Mouse (Mus musculus) stomach, embryonic 15.5 days (tissue): Measurements from ENCODE around the gene Bahcc1. TPM values are rescaled to one million over a fixed set of nuclear protein-coding genes. Genes with fewer than 3 reads are reported as not detected.
A peak's percentile ranks its signal among the peaks of the same experiment; 100 is the strongest.

ENCODE experiments used
- ATAC-seq: fragments of 200-750 bp; cut with Nextera tagmentation; 2 replicates; pipeline ENCODE4 v1.8.0; 2017; ENCODE audit warnings: low read depth, moderate number of reproducible peaks, moderate TSS enrichment; ENCODE audit not compliant: insufficient read depth, low FRiP score
- H3K27ac ChIP-seq: fragments of 300-500 bp; sonication (generic); 2 replicates; pipeline ENCODE4 v1.5.1; 2015; ENCODE audit warnings: mild to moderate bottlenecking, inconsistent platforms
- H3K27me3 ChIP-seq: fragments of 300-500 bp; sonication (generic); replicated peaks from 2 replicates; pipeline ENCODE4 v1.6.1; 2015; ENCODE audit warnings: inconsistent platforms
- H3K36me3 ChIP-seq: fragments of 300-500 bp; sonication (generic); 2 replicates; pipeline ENCODE4 v1.6.1; 2015; ENCODE audit warnings: inconsistent platforms
- H3K4me1 ChIP-seq: fragments of 300-500 bp; sonication (generic); 2 replicates; pipeline ENCODE4 v1.6.1; 2015; ENCODE audit warnings: inconsistent platforms
- H3K4me2 ChIP-seq: fragments of 300-500 bp; sonication (generic); 2 replicates; pipeline ENCODE4 v1.6.1; 2015; ENCODE audit warnings: mild to moderate bottlenecking, inconsistent platforms
- H3K4me3 ChIP-seq: fragments of 300-500 bp; sonication (generic); replicated peaks from 2 replicates; pipeline ENCODE4 v1.5.1; 2015; ENCODE audit warnings: inconsistent platforms
- H3K9ac ChIP-seq: fragments of 300-500 bp; sonication (generic); 2 replicates; pipeline ENCODE4 v1.6.1; 2015; ENCODE audit warnings: inconsistent platforms
- H3K9me3 ChIP-seq: fragments of 300-500 bp; sonication (generic); 2 replicates; pipeline ENCODE4 v1.6.1; 2016; ENCODE audit warnings: inconsistent platforms
- WGBS: fragments of 180-500 bp; shearing (Covaris S2); methylation state at CpG from one replicate; pipeline ENCODE4 v1.1.7; 2015; 5-methylcytosine and 5-hydroxymethylcytosine counted together
- polyA plus RNA-seq: library from polyadenylated mRNA; unstranded; fragments of >200 nt; fragmentation: Nextera tagmentation; extraction: Ambion mirVana; gene quantifications from 2 replicates; pipeline ENCODE4 v1.2.1, GENCODE M21; 2015

The Bahcc1 gene
- polyA plus RNA-seq, 1 experiment from 2014 or later: 7.2 TPM

GRCm38 (mm10) chr11:120269007-120269406, 36.3 kb downstream of the Bahcc1 start:
- Histone ChIP-seq H3K36me3 (peaks cover 18% of the 10 kb centered on the region), H3K27me3 (no peaks in the 10 kb centered on the region), H3K9ac (no peak overlapping the region), H3K27ac (no peak overlapping the region), H3K9me3 (no peaks in the 10 kb centered on the region), H3K4me3 (no peak overlapping the region), H3K4me1 (peaks cover 31% of the 10 kb centered on the region), H3K4me2 (no peak overlapping the region)
- 79% methylated on average over 3 of the region's 3 CpGs for WGBS
- ATAC-seq: no peak

DNA sequence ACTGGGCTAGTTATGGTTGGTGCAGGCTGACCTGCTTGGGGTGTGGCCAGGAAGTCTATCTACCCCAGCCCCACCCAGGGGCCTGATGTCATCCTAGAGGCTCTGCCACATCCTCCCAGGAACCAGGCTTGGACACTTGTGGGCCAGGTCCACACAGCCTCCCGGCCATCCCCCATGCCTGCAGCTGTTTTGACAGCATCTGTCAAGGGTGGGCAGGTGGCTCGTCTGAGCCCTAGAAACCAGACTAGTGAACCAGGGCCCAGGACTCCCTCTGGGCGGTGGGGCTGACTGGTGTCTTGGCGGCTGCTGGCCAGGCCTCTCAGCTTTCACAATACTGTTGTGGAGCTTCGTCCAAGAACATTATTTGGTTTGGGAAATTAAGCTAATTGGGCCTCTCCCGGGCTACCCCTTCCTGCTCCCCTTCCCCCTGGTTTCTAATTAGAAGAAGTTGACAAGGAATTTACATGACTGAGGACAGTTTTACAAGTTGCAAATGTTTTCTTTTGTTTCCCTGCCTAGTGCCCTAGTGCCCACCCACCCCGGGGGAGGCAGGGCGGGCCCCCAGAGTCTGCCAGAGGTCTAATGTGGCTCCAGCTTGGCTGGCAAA, 36.9 kb downstream of the Bahcc1 start:
- no peaks in the 10 kb centered on the region for H3K9me3 ChIP-seq
- no peak overlapping the region for H3K9ac ChIP-seq
- 75% methylated on average over 8 of the region's 8 CpGs for WGBS
- no peak for ATAC-seq
- no peak overlapping the region for H3K4me3 ChIP-seq
- H3K36me3 ChIP-seq: peaks cover 24% of the 10 kb centered on the region
- H3K4me1 ChIP-seq: peaks cover 25% of the 10 kb centered on the region
- no peaks in the 10 kb centered on the region for H3K27me3 ChIP-seq
- no peak overlapping the region for H3K4me2 ChIP-seq
- no peak overlapping the region for H3K27ac ChIP-seq

DNA sequence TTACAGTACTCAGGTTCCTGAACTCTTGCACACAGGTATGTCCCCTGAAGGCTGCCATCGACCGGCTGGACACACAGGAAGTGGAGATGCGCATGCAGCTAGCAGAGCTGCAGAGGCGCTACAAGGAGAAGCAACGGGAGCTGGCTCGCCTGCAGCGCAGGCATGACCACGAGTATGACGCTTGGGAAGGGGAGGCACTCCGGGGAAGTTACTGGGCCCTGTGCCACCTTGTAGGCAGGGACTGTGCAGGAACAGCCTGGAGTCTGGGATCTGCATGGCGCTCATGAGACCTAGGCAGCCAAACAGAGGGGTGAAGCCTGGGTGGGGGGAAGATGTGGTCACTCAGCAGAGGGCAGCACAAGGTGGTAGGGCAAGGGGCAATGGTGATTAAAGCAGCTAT, 46.6 kb downstream of the Bahcc1 start:
- Histone ChIP-seq H3K27ac (no peak overlapping the region), H3K27me3 (no peaks in the 10 kb centered on the region), H3K4me2 (no peak overlapping the region), H3K36me3 (peaks cover 41% of the 10 kb centered on the region), H3K9ac (no peak overlapping the region), H3K4me3 (no peak overlapping the region), H3K4me1 (peaks cover 3% of the 10 kb centered on the region; the same call in 1 of the 2 replicates), H3K9me3 (no peaks in the 10 kb centered on the region)
- ATAC-seq: no peak
- 82% methylated on average over 11 of the region's 11 CpGs for whole genome bisulfite sequencing

- no peaks in the 10 kb centered on the region for H3K27me3 ChIP-seq
- H3K27ac ChIP-seq: no peak overlapping the region
- H3K4me2 ChIP-seq: no peak overlapping the region
- peaks cover 3% of the 10 kb centered on the region; the same call in 1 of the 2 replicates for H3K4me1 ChIP-seq
- ATAC-seq: no peak
- no peaks in the 10 kb centered on the region for H3K9me3 ChIP-seq
- 78% methylated on average over 25 of the region's 25 CpGs for WGBS
- H3K9ac ChIP-seq: no peak overlapping the region
- H3K4me3 ChIP-seq: no peak overlapping the region
- H3K36me3 ChIP-seq: peaks cover 40% of the 10 kb centered on the region
Observed at GRCm38 (mm10) chr11:120280281-120280773, 47.6 kb downstream of the Bahcc1 start.

DNA sequence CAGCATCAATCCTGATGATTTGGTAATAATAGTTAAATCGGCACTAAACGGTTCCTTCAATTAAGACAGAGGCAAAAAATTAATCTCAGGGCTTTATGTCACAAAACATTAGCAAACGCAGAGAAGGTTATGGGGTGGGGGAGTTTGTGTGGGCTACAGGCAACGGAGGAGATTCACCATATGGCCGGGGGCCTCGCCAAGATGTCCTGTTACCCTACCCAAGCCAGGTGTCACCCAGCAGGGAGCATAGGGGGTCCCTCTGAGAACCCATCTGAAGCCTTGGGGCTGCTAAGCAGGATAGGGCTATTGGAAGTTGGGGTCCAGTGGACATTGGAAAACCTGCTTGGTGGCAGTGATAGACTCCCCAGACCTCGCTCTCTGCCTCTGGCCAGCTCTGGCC, 48.0 kb downstream of the Bahcc1 start:
- Histone ChIP-seq H3K9ac (no peak overlapping the region), H3K27ac (0 out of 2 replicates have a peak overlapping the region, but pooled peaks have one; percentile 14), H3K27me3 (no peaks in the 10 kb centered on the region), H3K36me3 (peaks cover 42% of the 10 kb centered on the region), H3K4me1 (peaks cover 3% of the 10 kb centered on the region; the same call in 1 of the 2 replicates), H3K4me3 (no peak overlapping the region), H3K4me2 (no peak overlapping the region), H3K9me3 (no peaks in the 10 kb centered on the region)
- WGBS: 90% methylated on average over 7 of the region's 7 CpGs
- no peak for ATAC-seq

DNA sequence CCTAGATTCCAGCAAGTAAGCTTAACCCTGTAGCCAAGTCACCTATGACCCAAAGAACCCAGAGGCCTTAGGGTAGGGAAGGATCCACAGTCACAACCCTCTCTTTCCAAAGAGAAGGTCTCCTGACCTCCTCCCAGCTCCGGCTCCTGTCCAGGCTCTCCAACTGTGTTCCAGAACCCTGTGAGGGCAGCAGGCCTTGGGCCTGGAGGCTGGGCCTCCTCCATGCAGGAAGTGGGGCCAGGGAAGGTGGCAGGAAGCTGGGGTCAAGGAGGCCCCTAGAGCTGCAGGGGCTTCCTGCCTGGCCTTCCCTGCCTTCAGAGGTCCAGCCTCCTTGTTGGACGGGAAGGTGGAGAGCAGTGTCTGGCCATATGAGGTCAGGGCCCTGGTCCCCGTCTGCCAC, 48.5 kb downstream of the Bahcc1 start:
- H3K36me3 ChIP-seq: peaks cover 40% of the 10 kb centered on the region

GRCm38 (mm10) chr11:120283542-120283941, 50.8 kb downstream of the Bahcc1 start:
- Histone ChIP-seq H3K9ac (no peak overlapping the region), H3K4me1 (peaks cover 3% of the 10 kb centered on the region; the same call in 1 of the 2 replicates), H3K4me2 (no peak overlapping the region), H3K4me3 (no peak overlapping the region), H3K27ac (no peak overlapping the region), H3K27me3 (no peaks in the 10 kb centered on the region), H3K36me3 (peaks cover 46% of the 10 kb centered on the region), H3K9me3 (0 out of 2 replicates have a peak, but pooled peaks cover 4% of the 10 kb centered on the region)
- ATAC-seq: no peak
- WGBS: 86% methylated on average over 5 of the region's 5 CpGs

More for the DNA sequence above, 48.5 kb downstream of the Bahcc1 start:
- Histone ChIP-seq H3K4me2 (no peak overlapping the region), H3K9me3 (no peaks in the 10 kb centered on the region), H3K4me3 (no peak overlapping the region), H3K27me3 (no peaks in the 10 kb centered on the region), H3K9ac (no peak overlapping the region), H3K4me1 (peaks cover 3% of the 10 kb centered on the region; the same call in 1 of the 2 replicates), H3K27ac (0 out of 2 replicates have a peak overlapping the region, but pooled peaks have one; percentile 14)
- ATAC-seq: no peak
- 72% methylated on average over 3 of the region's 3 CpGs for WGBS

GRCm38 (mm10) chr11:120289644-120290043, 56.9 kb downstream of the Bahcc1 start:
- Histone ChIP-seq H3K4me1 (peaks cover 7% of the 10 kb centered on the region), H3K36me3 (peaks cover 38% of the 10 kb centered on the region), H3K4me2 (no peak overlapping the region), H3K27me3 (no peaks in the 10 kb centered on the region), H3K4me3 (no peak overlapping the region), H3K9me3 (0 out of 2 replicates have a peak, but pooled peaks cover 4% of the 10 kb centered on the region), H3K9ac (no peak overlapping the region), H3K27ac (no peak overlapping the region)
- no peak for ATAC-seq
- WGBS: 93% methylated on average over 17 of the region's 17 CpGs

GRCm38 (mm10) chr11:120290266-120290665, 57.5 kb downstream of the Bahcc1 start:
- H3K9ac ChIP-seq: no peak overlapping the region
- H3K9me3 ChIP-seq: 0 out of 2 replicates have a peak, but pooled peaks cover 4% of the 10 kb centered on the region
- WGBS: 89% methylated on average over 14 of the region's 14 CpGs
- H3K27me3 ChIP-seq: no peaks in the 10 kb centered on the region
- no peak overlapping the region for H3K4me2 ChIP-seq
- no peak for ATAC-seq
- no peak overlapping the region for H3K27ac ChIP-seq
- peaks cover 7% of the 10 kb centered on the region for H3K4me1 ChIP-seq
- H3K4me3 ChIP-seq: no peak overlapping the region
- H3K36me3 ChIP-seq: peaks cover 34% of the 10 kb centered on the region

DNA sequence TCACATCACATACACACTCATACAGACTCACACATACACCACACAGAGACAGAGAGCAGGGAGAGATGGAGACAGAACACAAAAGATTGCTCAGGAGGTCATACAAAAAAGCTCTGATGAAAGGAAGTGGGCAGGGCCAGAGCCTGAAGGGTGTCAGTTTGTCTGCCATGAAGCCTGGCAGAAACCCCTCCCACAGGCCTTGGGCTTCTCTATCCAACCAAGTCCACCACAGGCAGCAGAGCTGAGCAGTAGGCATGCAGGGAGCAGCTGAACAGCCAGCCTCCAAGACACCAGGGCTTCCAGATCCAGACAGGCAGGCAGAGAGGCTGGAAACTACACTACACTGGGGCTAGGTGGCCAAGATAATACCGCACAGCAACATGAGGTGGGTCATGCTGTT, 61.0 kb downstream of the Bahcc1 start:
- Histone ChIP-seq H3K9ac (no peak overlapping the region), H3K4me3 (no peak overlapping the region), H3K27me3 (no peaks in the 10 kb centered on the region), H3K36me3 (peaks cover 6% of the 10 kb centered on the region; the same call in 1 of the 2 replicates), H3K9me3 (no peaks in the 10 kb centered on the region), H3K27ac (no peak overlapping the region), H3K4me1 (peaks cover 18% of the 10 kb centered on the region), H3K4me2 (no peak overlapping the region)
- WGBS: 69% methylated on average over 1 of the region's 1 CpGs
- no peak for ATAC-seq

DNA sequence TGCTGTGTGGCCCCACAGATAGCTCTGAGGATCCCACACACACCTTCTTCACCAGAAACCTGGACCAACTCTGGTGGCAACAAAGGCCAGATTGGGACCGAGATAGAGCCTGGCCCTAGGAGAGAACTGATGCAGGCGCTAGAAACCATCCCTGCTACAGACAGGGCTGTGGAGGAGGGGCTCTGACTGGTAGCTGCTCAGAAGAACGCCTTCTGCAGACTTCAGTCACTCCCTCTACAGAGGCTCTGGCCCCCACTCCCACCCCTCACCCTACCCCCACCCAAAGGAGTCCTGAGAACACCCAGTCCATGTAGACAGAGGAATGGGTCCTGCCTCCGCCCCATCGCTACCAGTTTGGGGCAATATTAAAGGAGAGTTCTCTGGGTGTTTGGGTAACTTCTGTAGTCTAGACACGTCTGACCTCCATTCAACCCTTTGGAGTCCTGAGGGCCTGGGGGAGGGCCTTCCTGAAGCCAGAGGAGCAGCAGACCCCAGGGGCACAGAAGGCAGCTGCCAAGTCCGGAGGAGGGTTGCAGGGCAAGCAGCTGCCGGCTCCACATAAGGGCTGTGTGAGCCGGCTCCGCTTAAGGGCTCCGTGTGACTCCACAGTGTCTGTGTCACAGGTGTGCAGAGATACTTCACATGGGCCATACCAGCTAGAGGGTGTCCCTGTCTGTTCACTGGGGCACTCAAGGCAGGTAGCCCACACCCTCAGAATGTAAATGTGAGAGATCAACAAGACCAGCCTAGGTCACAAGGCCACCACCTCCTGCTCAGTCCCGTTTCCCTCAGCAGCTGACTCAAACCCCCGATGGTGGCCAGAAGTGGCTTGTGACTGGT, 63.8 kb downstream of the Bahcc1 start:
- Histone ChIP-seq H3K9ac (no peak overlapping the region), H3K4me1 (peaks cover 18% of the 10 kb centered on the region), H3K4me3 (no peak overlapping the region), H3K27ac (no peak overlapping the region), H3K9me3 (no peaks in the 10 kb centered on the region), H3K36me3 (no peaks in the 10 kb centered on the region), H3K27me3 (no peaks in the 10 kb centered on the region), H3K4me2 (no peak overlapping the region)
- 40% methylated on average over 13 of the region's 13 CpGs for WGBS
- 0 out of 2 replicates have a peak, but pooled peaks have one; percentile 6 for ATAC-seq

DNA sequence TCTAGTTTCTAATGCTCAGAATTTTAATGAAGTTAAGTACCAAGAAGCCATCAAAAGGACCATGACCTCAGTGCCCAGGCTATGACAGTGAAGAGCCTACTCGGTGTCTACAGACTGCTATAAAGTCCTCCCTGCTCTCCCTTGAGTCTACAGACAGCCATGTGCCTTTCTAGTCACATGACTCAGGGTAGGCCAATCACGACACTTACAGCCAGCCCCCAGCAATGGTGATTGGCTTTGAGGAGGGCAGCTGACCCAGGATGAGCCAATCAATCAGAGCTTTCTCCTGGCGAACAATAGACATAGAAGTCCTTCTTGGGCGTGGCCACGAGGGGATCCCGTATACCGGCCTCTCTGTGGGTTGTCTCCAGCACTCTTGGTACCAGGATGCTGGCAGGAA, 65.0 kb downstream of the Bahcc1 start:
- 68% methylated on average over 7 of the region's 7 CpGs for WGBS
- H3K4me1 ChIP-seq: peaks cover 18% of the 10 kb centered on the region
- no peak overlapping the region for H3K27ac ChIP-seq
- no peaks in the 10 kb centered on the region for H3K36me3 ChIP-seq
- H3K9me3 ChIP-seq: no peaks in the 10 kb centered on the region
- ATAC-seq: no peak
- H3K27me3 ChIP-seq: no peaks in the 10 kb centered on the region
- no peak overlapping the region for H3K4me3 ChIP-seq
- H3K9ac ChIP-seq: no peak overlapping the region
- no peak overlapping the region for H3K4me2 ChIP-seq
